Mouse (Mus musculus): Measurements from ENCODE around the gene Opcml. TPM values are rescaled to one million over a fixed set of nuclear protein-coding genes. Genes with fewer than 3 reads are reported as not detected.

The Opcml gene
- polyA plus RNA-seq, 1 experiment from 2014 or later: 0.10 TPM

GRCm38 (mm10) chr9:28738451-28738860, 947.9 kb downstream of the Opcml start:
- Histone ChIP-seq H3K27ac (replicated peaks) (no peak overlapping the region), H3K27me3 (no peaks in the 10 kb centered on the region), H3K4me1 (replicated peaks) (no peaks in the 10 kb centered on the region), H3K4me2 (no peak overlapping the region), H3K9ac (no peak overlapping the region), H3K4me3 (replicated peaks) (no peak overlapping the region), H3K36me3 (replicated peaks) (no peaks in the 10 kb centered on the region), H3K9me3 (replicated peaks) (no peaks in the 10 kb centered on the region; the same call in 1 of the 2 replicates)
- ATAC-seq (ENCODE audit: insufficient read depth): no peak
- WGBS (ENCODE audit: insufficient replicate concordance): 70% methylated on average over 1 of the region's 1 CpGs

- H3K9me3 ChIP-seq (replicated peaks): no peaks in the 10 kb centered on the region
- WGBS (ENCODE audit: insufficient replicate concordance): 47% methylated on average over 3 of the region's 3 CpGs
- H3K27me3 ChIP-seq: no peaks in the 10 kb centered on the region
- no peak for ATAC-seq (ENCODE audit: insufficient read depth)
- H3K36me3 ChIP-seq (replicated peaks): no peaks in the 10 kb centered on the region
- H3K9ac ChIP-seq: no peak overlapping the region
- no peaks in the 10 kb centered on the region for H3K4me1 ChIP-seq (replicated peaks)
- H3K4me2 ChIP-seq: no peak overlapping the region
- no peak overlapping the region for H3K27ac ChIP-seq (replicated peaks)
- H3K4me3 ChIP-seq (replicated peaks): no peak overlapping the region
Observed at GRCm38 (mm10) chr9:28744771-28745170, 954.2 kb downstream of the Opcml start.

- no peak overlapping the region for H3K4me2 ChIP-seq
- H3K27me3 ChIP-seq: no peaks in the 10 kb centered on the region
- no peaks in the 10 kb centered on the region for H3K36me3 ChIP-seq (replicated peaks)
- WGBS (ENCODE audit: insufficient replicate concordance): 64% methylated on average over 2 of the region's 2 CpGs
- no peak overlapping the region for H3K27ac ChIP-seq (replicated peaks)
- no peaks in the 10 kb centered on the region for H3K4me1 ChIP-seq (replicated peaks)
- no peak overlapping the region for H3K4me3 ChIP-seq (replicated peaks)
- ATAC-seq (ENCODE audit: insufficient read depth): no peak
- no peak overlapping the region for H3K9ac ChIP-seq
- H3K9me3 ChIP-seq (replicated peaks): no peaks in the 10 kb centered on the region
Observed at GRCm38 (mm10) chr9:28748902-28749301, 958.3 kb downstream of the Opcml start.

- Histone ChIP-seq H3K9me3 (replicated peaks) (no peaks in the 10 kb centered on the region), H3K4me3 (replicated peaks) (no peak overlapping the region), H3K27me3 (no peaks in the 10 kb centered on the region), H3K4me2 (no peak overlapping the region), H3K4me1 (replicated peaks) (no peaks in the 10 kb centered on the region), H3K36me3 (replicated peaks) (no peaks in the 10 kb centered on the region), H3K9ac (no peak overlapping the region), H3K27ac (replicated peaks) (no peak overlapping the region)
- ATAC-seq (ENCODE audit: insufficient read depth): no peak
- WGBS (ENCODE audit: insufficient replicate concordance): 44% methylated on average over 5 of the region's 5 CpGs
Observed at GRCm38 (mm10) chr9:28752908-28753307, 962.3 kb downstream of the Opcml start.

DNA sequence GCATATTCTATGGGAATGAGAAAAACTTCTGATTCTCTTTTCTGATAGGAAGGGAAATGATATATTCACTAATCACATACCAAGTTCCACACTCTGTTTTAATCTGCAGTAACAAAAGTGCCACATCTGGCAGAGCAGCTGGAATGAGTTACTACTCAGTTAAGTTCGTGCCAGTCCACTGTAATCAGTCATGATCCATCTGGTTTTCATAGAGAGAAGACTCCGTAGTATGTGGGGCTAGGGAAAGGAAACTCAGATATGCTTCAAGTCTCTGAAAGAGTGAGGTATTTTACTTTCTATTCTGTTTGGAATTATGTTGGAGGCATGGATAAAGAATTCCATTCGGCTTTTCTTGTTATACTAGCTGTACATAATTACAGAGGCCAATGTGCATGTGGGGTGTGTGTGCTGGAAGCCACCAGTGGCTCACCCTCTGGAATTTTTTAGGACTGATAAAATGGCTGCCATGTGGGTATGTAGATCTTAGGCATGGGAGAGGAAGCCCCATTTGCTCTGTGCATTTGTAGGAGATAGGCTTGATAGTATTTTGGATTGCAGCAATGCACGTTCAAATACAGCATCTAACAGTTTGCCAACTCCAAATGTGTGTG, 966.4 kb downstream of the Opcml start:
- ATAC-seq (ENCODE audit: insufficient read depth): no peak
- Histone ChIP-seq H3K36me3 (replicated peaks) (no peaks in the 10 kb centered on the region), H3K27ac (replicated peaks) (no peak overlapping the region), H3K4me2 (no peak overlapping the region), H3K27me3 (no peaks in the 10 kb centered on the region), H3K4me3 (replicated peaks) (no peak overlapping the region), H3K9ac (no peak overlapping the region), H3K4me1 (replicated peaks) (no peaks in the 10 kb centered on the region), H3K9me3 (replicated peaks) (0 out of 2 replicates have a peak, but pooled peaks cover 2% of the 10 kb centered on the region)
- 43% methylated on average over 4 of the region's 4 CpGs for WGBS (ENCODE audit: insufficient replicate concordance)

DNA sequence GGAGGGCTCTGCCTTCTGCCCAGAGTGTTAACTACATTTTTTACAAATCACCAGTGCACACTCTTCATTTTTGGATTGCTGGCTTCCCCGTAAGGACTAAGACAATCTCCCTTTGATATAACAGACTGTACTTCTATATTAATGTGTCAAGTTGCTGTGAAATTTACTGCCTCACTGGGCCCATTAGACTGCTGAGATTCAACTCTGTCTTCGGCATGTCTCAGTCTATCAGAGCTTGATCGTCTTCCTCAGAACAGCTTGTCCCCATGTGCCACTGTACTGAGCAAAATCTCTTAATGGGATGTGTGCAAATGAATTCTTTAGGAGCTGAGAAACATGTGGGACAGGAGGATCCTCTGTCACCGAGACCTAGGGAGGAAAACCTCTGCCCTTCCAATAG, 970.9 kb downstream of the Opcml start:
- no peak for ATAC-seq (ENCODE audit: insufficient read depth)
- WGBS (ENCODE audit: insufficient replicate concordance): 74% methylated on average over 4 of the region's 4 CpGs

GRCm38 (mm10) chr9:28764149-28764548, 973.6 kb downstream of the Opcml start:
- ATAC-seq (ENCODE audit: insufficient read depth): no peak
- no peak overlapping the region for H3K4me2 ChIP-seq
- H3K9me3 ChIP-seq (replicated peaks): 0 out of 2 replicates have a peak, but pooled peaks cover 2% of the 10 kb centered on the region
- no peak overlapping the region for H3K4me3 ChIP-seq (replicated peaks)
- WGBS (ENCODE audit: insufficient replicate concordance): 28% methylated on average over 1 of the region's 1 CpGs
- no peak overlapping the region for H3K9ac ChIP-seq
- H3K4me1 ChIP-seq (replicated peaks): no peaks in the 10 kb centered on the region
- no peaks in the 10 kb centered on the region for H3K27me3 ChIP-seq
- H3K27ac ChIP-seq (replicated peaks): no peak overlapping the region
- no peaks in the 10 kb centered on the region for H3K36me3 ChIP-seq (replicated peaks)

More for the DNA sequence above, 970.9 kb downstream of the Opcml start:
- no peaks in the 10 kb centered on the region for H3K4me1 ChIP-seq (replicated peaks)
- no peaks in the 10 kb centered on the region for H3K36me3 ChIP-seq (replicated peaks)
- no peak overlapping the region for H3K27ac ChIP-seq (replicated peaks)
- no peaks in the 10 kb centered on the region for H3K27me3 ChIP-seq
- 0 out of 2 replicates have a peak, but pooled peaks cover 2% of the 10 kb centered on the region for H3K9me3 ChIP-seq (replicated peaks)
- no peak overlapping the region for H3K4me3 ChIP-seq (replicated peaks)
- no peak overlapping the region for H3K4me2 ChIP-seq
- H3K9ac ChIP-seq: no peak overlapping the region

GRCm38 (mm10) chr9:28776517-28777503, 986.2 kb downstream of the Opcml start:
- 62% methylated on average over 10 of the region's 10 CpGs for WGBS (ENCODE audit: insufficient replicate concordance)
- Histone ChIP-seq H3K9me3 (replicated peaks) (no peaks in the 10 kb centered on the region), H3K27ac (replicated peaks) (no peak overlapping the region), H3K4me2 (no peak overlapping the region), H3K36me3 (replicated peaks) (no peaks in the 10 kb centered on the region), H3K27me3 (no peaks in the 10 kb centered on the region), H3K9ac (no peak overlapping the region), H3K4me3 (replicated peaks) (no peak overlapping the region), H3K4me1 (replicated peaks) (no peaks in the 10 kb centered on the region)
- ATAC-seq (ENCODE audit: insufficient read depth): no peak

DNA sequence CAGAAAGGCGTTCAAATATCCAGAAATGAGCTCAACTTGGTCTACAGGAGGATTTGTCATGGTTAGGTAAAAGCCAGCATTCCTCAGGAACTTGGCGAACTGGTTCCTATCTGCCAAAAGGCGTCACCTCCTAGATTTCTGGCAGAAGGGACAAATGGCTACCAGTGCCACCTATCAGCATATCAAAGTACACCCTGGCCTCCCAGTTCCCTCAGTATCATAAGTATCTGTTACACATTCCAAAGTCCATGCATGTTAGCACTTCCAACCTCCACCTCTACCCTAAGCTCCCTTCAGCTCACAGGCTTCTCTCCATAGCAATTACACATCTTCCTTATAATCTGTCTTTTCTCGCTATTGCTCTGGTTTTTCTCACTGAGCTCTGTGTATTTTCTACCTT, 993.3 kb downstream of the Opcml start:
- H3K27ac ChIP-seq (replicated peaks): no peak overlapping the region
- H3K36me3 ChIP-seq (replicated peaks): no peaks in the 10 kb centered on the region
- H3K4me3 ChIP-seq (replicated peaks): no peak overlapping the region
- no peaks in the 10 kb centered on the region for H3K4me1 ChIP-seq (replicated peaks)
- H3K9me3 ChIP-seq (replicated peaks): no peaks in the 10 kb centered on the region
- 31% methylated on average over 4 of the region's 4 CpGs for WGBS (ENCODE audit: insufficient replicate concordance)
- no peak overlapping the region for H3K9ac ChIP-seq
- H3K4me2 ChIP-seq: no peak overlapping the region
- no peak for ATAC-seq (ENCODE audit: insufficient read depth)
- no peaks in the 10 kb centered on the region for H3K27me3 ChIP-seq

DNA sequence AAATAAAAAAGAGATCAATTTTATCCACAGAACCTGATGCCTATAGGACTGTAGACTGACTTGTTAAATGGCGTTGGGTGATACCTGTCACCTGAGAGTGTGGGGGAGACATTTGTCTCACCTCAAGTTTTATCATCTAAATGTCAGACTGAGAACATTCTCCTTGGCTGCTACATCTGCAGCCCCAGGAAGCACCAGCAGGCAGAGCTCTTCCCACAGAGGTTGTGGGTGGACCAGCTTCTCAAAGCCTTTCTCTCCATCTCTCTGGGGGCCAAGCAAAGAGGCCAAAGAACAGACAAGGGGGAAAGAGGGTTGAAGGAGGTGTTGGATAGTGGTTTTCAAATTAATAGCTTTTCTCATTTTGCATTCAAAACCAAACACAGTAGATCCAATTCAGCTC, 998.9 kb downstream of the Opcml start:
- Histone ChIP-seq H3K36me3 (replicated peaks) (no peaks in the 10 kb centered on the region), H3K4me1 (replicated peaks) (no peaks in the 10 kb centered on the region), H3K27ac (replicated peaks) (no peak overlapping the region), H3K4me3 (replicated peaks) (no peak overlapping the region), H3K9me3 (replicated peaks) (no peaks in the 10 kb centered on the region), H3K9ac (no peak overlapping the region), H3K4me2 (no peak overlapping the region), H3K27me3 (no peaks in the 10 kb centered on the region)
- no peak for ATAC-seq (ENCODE audit: insufficient read depth)
- WGBS (ENCODE audit: insufficient replicate concordance): 51% methylated on average over 1 of the region's 1 CpGs

GRCm38 (mm10) chr9:28800100-28800499, 1009.5 kb downstream of the Opcml start:
- no peaks in the 10 kb centered on the region for H3K36me3 ChIP-seq (replicated peaks)
- H3K4me1 ChIP-seq (replicated peaks): no peaks in the 10 kb centered on the region
- H3K27ac ChIP-seq (replicated peaks): no peak overlapping the region
- no peak overlapping the region for H3K4me2 ChIP-seq
- H3K9ac ChIP-seq: no peak overlapping the region
- WGBS (ENCODE audit: insufficient replicate concordance): 20% methylated on average over 2 of the region's 2 CpGs
- H3K9me3 ChIP-seq (replicated peaks): no peaks in the 10 kb centered on the region
- ATAC-seq (ENCODE audit: insufficient read depth): no peak
- H3K4me3 ChIP-seq (replicated peaks): no peak overlapping the region
- H3K27me3 ChIP-seq: no peaks in the 10 kb centered on the region

Data from liver, embryonic 15.5 days (tissue).